Mouse (Mus musculus) layer of hippocampus, adult 9-11 months (tissue): ENCODE results near the gene Ddx28.
"Not testable (repeated sequence)": the region's sequence is repeated elsewhere in the genome, so short reads cannot be mapped to it uniquely, and the experiment has no call there.

Experiments
- DNase-seq: peaks from one replicate; pipeline ENCODE4 v3.0.0; 2022

Gene Ddx28

GRCm38 (mm10) chr8:106010748-106011642 lies 687 bp downstream of the Ddx28 start:
- peak; percentile 92 for DNase-seq

- DNase-seq: not testable (repeated sequence)
Measured at GRCm38 (mm10) chr8:106007891-106008290, 3.8 kb downstream of the Ddx28 start.

GRCm38 (mm10) chr8:106007135-106007534 lies 4.5 kb downstream of the Ddx28 start:
- DNase-seq: no peak

GRCm38 (mm10) chr8:106006413-106006812 lies 5.3 kb downstream of the Ddx28 start:
- no peak for DNase-seq

- DNase-seq: no peak
Measured at GRCm38 (mm10) chr8:106005875-106006274, 5.8 kb downstream of the Ddx28 start, which contains the start of gene Dpep2nb. Gene Dpep2nb (minus strand): TSS chr8:106005975.

GRCm38 (mm10) chr8:106004538-106005207 lies 7.0 kb downstream of the Ddx28 start:
- no peak for DNase-seq

GRCm38 (mm10) chr8:106001908-106002307 lies 9.8 kb downstream of the Ddx28 start:
- DNase-seq: no peak

- no peak for DNase-seq
Measured at GRCm38 (mm10) chr8:105998971-105999370, 12.7 kb downstream of the Ddx28 start.

GRCm38 (mm10) chr8:105996359-105996758 lies 15.3 kb downstream of the Ddx28 start:
- DNase-seq: peak; percentile 30

GRCm38 (mm10) chr8:105993226-105993625 lies 18.5 kb downstream of the Ddx28 start:
- no peak for DNase-seq

- DNase-seq: no peak
Measured at GRCm38 (mm10) chr8:105992499-105992898, 19.2 kb downstream of the Ddx28 start.

GRCm38 (mm10) chr8:105991546-105991945 lies 20.1 kb downstream of the Ddx28 start:
- no peak for DNase-seq

GRCm38 (mm10) chr8:105990856-105991387 lies 20.8 kb downstream of the Ddx28 start, which contains the start of gene Dus2:
Gene Dus2 (plus strand): TSS chr8:105991337.
- peak; percentile 38 for DNase-seq

- DNase-seq: no peak
Measured at GRCm38 (mm10) chr8:105988546-105988945, 23.1 kb downstream of the Ddx28 start.

GRCm38 (mm10) chr8:105983406-105983805 lies 28.3 kb downstream of the Ddx28 start:
- DNase-seq: not testable (repeated sequence)

- DNase-seq: no peak
Measured at GRCm38 (mm10) chr8:105981146-105981545, 30.5 kb downstream of the Ddx28 start.

GRCm38 (mm10) chr8:105979325-105979724 lies 32.4 kb downstream of the Ddx28 start, which contains the start of gene Dpep3:
Gene Dpep3 (minus strand): TSS chr8:105979429.
- no peak for DNase-seq

GRCm38 (mm10) chr8:105975363-105975762 lies 36.3 kb downstream of the Ddx28 start:
- no peak for DNase-seq

- no peak for DNase-seq
Measured at GRCm38 (mm10) chr8:105971019-105971720, 40.5 kb downstream of the Ddx28 start.

GRCm38 (mm10) chr8:105969367-105969766 lies 42.3 kb downstream of the Ddx28 start:
- no peak for DNase-seq

GRCm38 (mm10) chr8:105966692-105967311 lies 44.9 kb downstream of the Ddx28 start:
- no peak for DNase-seq

- DNase-seq: peak; percentile 43
Measured at GRCm38 (mm10) chr8:105965905-105966341, 45.8 kb downstream of the Ddx28 start, which contains the start of gene Slc12a4. Gene Slc12a4 (minus strand): TSS chr8:105966097.
